Comparison of ENCODE assay signal across 8 mouse cellular contexts in the genomic region with DNA sequence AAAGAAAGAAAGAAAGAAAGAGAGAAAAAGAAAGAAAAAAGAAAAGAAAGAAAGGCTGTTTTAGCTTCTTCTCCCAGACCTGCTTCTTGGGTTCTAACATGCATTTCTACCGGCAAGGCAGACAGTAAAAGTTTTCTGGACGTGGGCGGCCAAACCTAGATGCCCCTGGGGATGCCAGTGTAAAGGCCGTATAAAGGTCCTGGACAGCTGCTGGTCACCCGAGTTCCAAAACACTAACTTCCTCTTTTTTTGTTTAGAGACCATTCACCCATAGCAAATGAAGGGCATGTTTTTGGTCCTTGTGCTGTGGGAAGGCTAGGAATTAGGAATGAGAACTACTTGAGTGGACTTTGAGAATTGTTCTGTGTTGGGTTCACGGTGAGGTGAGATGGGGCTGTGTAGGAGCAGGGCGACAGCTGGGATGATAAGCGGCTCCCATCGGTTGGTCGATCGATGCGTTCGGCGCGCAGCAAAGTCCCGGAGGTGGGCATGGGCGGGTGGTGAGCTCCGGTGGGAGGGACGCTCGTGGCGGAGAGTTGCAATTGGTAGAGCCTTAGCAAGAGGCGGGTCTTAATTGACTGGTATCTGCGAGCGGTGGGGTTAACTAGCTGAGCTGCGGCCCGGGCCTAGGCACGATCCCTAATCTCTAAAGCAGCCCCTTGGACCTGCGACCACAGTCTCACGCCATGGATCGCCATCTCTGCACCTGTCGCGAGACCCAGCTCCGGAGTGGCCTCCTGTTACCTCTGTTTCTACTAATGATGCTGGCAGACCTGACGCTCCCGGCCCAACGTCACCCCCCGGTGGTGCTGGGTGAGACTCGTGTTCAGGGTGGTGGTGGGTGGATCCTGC. TPM values are rescaled to one million over a fixed set of nuclear protein-coding genes. Genes with fewer than 3 reads are reported as not detected.
A peak's percentile ranks its signal among the peaks of the same experiment; 100 is the strongest.
DNase-seq lines count a peak whose midpoint lies in the region; ATAC-seq lines count a peak whose summit lies in the region.

TSS of gene Pla2g15 (plus strand) at position 599 of the 852 bp plus-strand sequence.

- no peaks in the 10 kb centered on the region for H3K9me3 ChIP-seq in embryonic facial prominence, embryonic 11.5 days (replicated peaks; ENCODE audit: control insufficient read depth, low read length)
- no peaks in the 10 kb centered on the region for H3K9me3 ChIP-seq in limb, embryonic 10.5 days (replicated peaks)
- H3K9me3 ChIP-seq in midbrain, embryonic 12.5 days, result no peaks in the 10 kb centered on the region

- H3K4me3 ChIP-seq in embryonic facial prominence, embryonic 11.5 days (ENCODE audit: low read depth, low read length), result peak within 1 kb of the TSS; percentile 64
- H3K4me3 ChIP-seq in limb, embryonic 10.5 days, result peak within 1 kb of the TSS; percentile 75
- H3K4me3 ChIP-seq in midbrain, embryonic 12.5 days, result peak within 1 kb of the TSS; percentile 59

- H3K4me1 ChIP-seq in embryonic facial prominence, embryonic 11.5 days (ENCODE audit: control insufficient read depth, insufficient read depth, low read length), result no peaks in the 10 kb centered on the region
- H3K4me1 ChIP-seq in limb, embryonic 10.5 days, result peaks cover 14% of the 10 kb centered on the region
- H3K4me1 ChIP-seq in midbrain, embryonic 12.5 days, result peaks cover 13% of the 10 kb centered on the region

- no peaks in the 10 kb centered on the region for H3K27me3 ChIP-seq in embryonic facial prominence, embryonic 11.5 days (ENCODE audit: control insufficient read depth, insufficient read depth, low read length)
- no peaks in the 10 kb centered on the region for H3K27me3 ChIP-seq in limb, embryonic 10.5 days (ENCODE audit: low read depth, poor library complexity, severe bottlenecking)
- no peaks in the 10 kb centered on the region for H3K27me3 ChIP-seq in midbrain, embryonic 12.5 days

- peak; percentile 92 for DNase-seq in 3134 (ENCODE audit: extremely low read depth, insufficient read length, low spot score)
- peak; percentile 91 for DNase-seq in adrenal gland, postnatal 25 days
- peak; percentile 95 for DNase-seq in embryonic facial prominence, embryonic 11.5 days (ENCODE audit: low spot score)
- peak; percentile 92 for DNase-seq in kidney, adult 11 months
- peak; percentile 95 for DNase-seq in limb, embryonic 10.5 days (ENCODE audit: low spot score)
- DNase-seq in skeletal muscle tissue, adult 2 months (ENCODE audit: low read depth, low spot score), result peak; percentile 90

- H3K4me2 ChIP-seq in embryonic facial prominence, embryonic 11.5 days (ENCODE audit: low read depth, low read length), result peak within 1 kb of the TSS; percentile 67
- peak within 1 kb of the TSS; percentile 74 for H3K4me2 ChIP-seq in midbrain, embryonic 12.5 days (replicated peaks)

- peak within 1 kb of the TSS; percentile 69 for H3K9ac ChIP-seq in embryonic facial prominence, embryonic 11.5 days (replicated peaks; ENCODE audit: low read length)
- H3K9ac ChIP-seq in midbrain, embryonic 12.5 days (replicated peaks), result peak within 1 kb of the TSS; percentile 74

- peak; percentile 94 for ATAC-seq in embryonic facial prominence, embryonic 11.5 days (replicated peaks; ENCODE audit: insufficient number of reproducible peaks, low FRiP score, low TSS enrichment, low read depth)
- ATAC-seq in granulocyte monocyte progenitor cell, adult 5-6 weeks (replicated peaks; ENCODE audit: poor library complexity, severe bottlenecking), result peak; percentile 86
- ATAC-seq in midbrain, embryonic 12.5 days (ENCODE audit: low FRiP score, low read depth), result peak; percentile 99

- no peaks in the 10 kb centered on the region for H3K36me3 ChIP-seq in embryonic facial prominence, embryonic 11.5 days (replicated peaks; ENCODE audit: control insufficient read depth, insufficient read depth, low read depth, low read length)
- H3K36me3 ChIP-seq in limb, embryonic 10.5 days, result peaks cover 13% of the 10 kb centered on the region; the same call in 1 of the 2 replicates
- H3K36me3 ChIP-seq in midbrain, embryonic 12.5 days, result 0 out of 2 replicates have a peak, but pooled peaks cover 5% of the 10 kb centered on the region

- no peak within 1 kb of the TSS for H3K27ac ChIP-seq in embryonic facial prominence, embryonic 11.5 days (replicated peaks; ENCODE audit: low read depth, low read length)
- H3K27ac ChIP-seq in limb, embryonic 10.5 days, result peak within 1 kb of the TSS; percentile 80
- H3K27ac ChIP-seq in midbrain, embryonic 12.5 days (replicated peaks), result 0 out of 2 replicates have a peak within 1 kb of the TSS, but pooled peaks have one; percentile 7

- WGBS in embryonic facial prominence, embryonic 11.5 days, result 4% methylated on average over 38 of the region's 38 CpGs
- WGBS in limb, embryonic 10.5 days, result 4% methylated on average over 38 of the region's 38 CpGs
- 3% methylated on average over 38 of the region's 38 CpGs for WGBS in midbrain, embryonic 12.5 days

RNA-seq across cellular contexts. Expression of gene Pla2g15, which starts in this region (rescaled TPM):
- total RNA-seq in adrenal gland, postnatal 25 days (2021), result 27.6 and 27.7 TPM in 2 replicates
- 6.6 and 8.7 TPM in 2 replicates for polyA plus RNA-seq in embryonic facial prominence, embryonic 11.5 days (2014; fragmentation: Nextera tagmentation; extraction: Ambion mirVana)
- total RNA-seq in granulocyte monocyte progenitor cell, adult 5-6 weeks (2014; fragmentation: Nextera tagmentation), result 22.9 and 35.4 TPM in 2 replicates
- 12.9 and 17.9 TPM in 2 replicates for total RNA-seq in granulocyte monocyte progenitor cell, adult 5-6 weeks (2017)
- 10.8 and 13.4 TPM in 2 replicates for polyA plus RNA-seq in limb, embryonic 10.5 days (2016; fragmentation: Nextera tagmentation; extraction: Ambion mirVana)
- 14.2 and 16.7 TPM in 2 replicates for polyA plus RNA-seq in midbrain, embryonic 12.5 days (2016; fragmentation: Nextera tagmentation; extraction: Ambion mirVana)
